Mouse (Mus musculus): Measurements from ENCODE around the gene Utp20. TPM values are rescaled to one million over a fixed set of nuclear protein-coding genes. Genes with fewer than 3 reads are reported as not detected.
"Not testable (repeated sequence)": the region's sequence is repeated elsewhere in the genome, so short reads cannot be mapped to it uniquely, and the experiment has no call there.

Gene Utp20
- polyA plus RNA-seq, 1 experiment from 2014 or later = 15.6 TPM

GRCm38 (mm10) chr10:88783135-88783534 lies 43.5 kb downstream of the Utp20 start:
- H3K4me3 ChIP-seq; H3K27ac ChIP-seq; ATAC-seq (ENCODE audit: borderline replicate concordance, extremely low read depth, low FRiP score, low TSS enrichment); H3K9ac ChIP-seq; H3K4me2 ChIP-seq; H3K9me3 ChIP-seq; H3K27me3 ChIP-seq; H3K4me1 ChIP-seq: not testable (repeated sequence)
- peaks cover 33% of the 10 kb centered on the region for H3K36me3 ChIP-seq
- 89% methylated on average over 2 of the region's 2 CpGs for WGBS

GRCm38 (mm10) chr10:88780716-88781115 lies 45.9 kb downstream of the Utp20 start:
- WGBS = 72% methylated on average over 4 of the region's 4 CpGs

DNA sequence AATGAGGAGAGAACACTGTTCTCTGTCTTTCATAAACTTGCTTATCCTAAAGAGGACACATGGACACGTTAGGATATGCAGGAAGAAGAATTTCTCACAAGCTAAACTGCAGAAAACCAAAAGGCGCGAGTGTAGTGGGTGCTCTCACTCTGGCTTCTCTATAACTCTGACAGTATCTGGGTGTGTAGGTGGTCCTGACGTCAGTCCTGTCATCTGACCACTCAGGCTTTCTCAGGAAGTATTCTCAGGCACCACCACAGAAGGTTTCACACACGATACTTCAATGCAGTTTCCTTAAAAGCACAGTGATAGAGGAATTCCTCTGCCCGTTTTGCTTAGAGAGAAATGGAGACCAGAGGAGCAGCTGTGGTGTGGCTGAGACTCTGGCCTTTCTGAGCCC lies 50.4 kb downstream of the Utp20 start:
- no peaks in the 10 kb centered on the region for H3K27me3 ChIP-seq
- H3K27ac ChIP-seq = no peak overlapping the region
- ATAC-seq (ENCODE audit: borderline replicate concordance, extremely low read depth, low FRiP score, low TSS enrichment) = no peak
- no peaks in the 10 kb centered on the region for H3K4me1 ChIP-seq
- no peak overlapping the region for H3K4me2 ChIP-seq
- H3K4me3 ChIP-seq = no peak overlapping the region
- H3K9me3 ChIP-seq = no peaks in the 10 kb centered on the region
- peaks cover 45% of the 10 kb centered on the region for H3K36me3 ChIP-seq
- no peak overlapping the region for H3K9ac ChIP-seq
- whole genome bisulfite sequencing = 82% methylated on average over 6 of the region's 6 CpGs

More at GRCm38 (mm10) chr10:88780716-88781115, 45.9 kb downstream of the Utp20 start:
- peaks cover 33% of the 10 kb centered on the region for H3K36me3 ChIP-seq
- no peak overlapping the region for H3K4me3 ChIP-seq
- H3K27ac ChIP-seq = no peak overlapping the region
- no peak overlapping the region for H3K9ac ChIP-seq
- H3K4me2 ChIP-seq = no peak overlapping the region
- H3K4me1 ChIP-seq = no peaks in the 10 kb centered on the region
- ATAC-seq (ENCODE audit: borderline replicate concordance, extremely low read depth, low FRiP score, low TSS enrichment) = no peak
- H3K9me3 ChIP-seq = no peaks in the 10 kb centered on the region
- no peaks in the 10 kb centered on the region for H3K27me3 ChIP-seq

DNA sequence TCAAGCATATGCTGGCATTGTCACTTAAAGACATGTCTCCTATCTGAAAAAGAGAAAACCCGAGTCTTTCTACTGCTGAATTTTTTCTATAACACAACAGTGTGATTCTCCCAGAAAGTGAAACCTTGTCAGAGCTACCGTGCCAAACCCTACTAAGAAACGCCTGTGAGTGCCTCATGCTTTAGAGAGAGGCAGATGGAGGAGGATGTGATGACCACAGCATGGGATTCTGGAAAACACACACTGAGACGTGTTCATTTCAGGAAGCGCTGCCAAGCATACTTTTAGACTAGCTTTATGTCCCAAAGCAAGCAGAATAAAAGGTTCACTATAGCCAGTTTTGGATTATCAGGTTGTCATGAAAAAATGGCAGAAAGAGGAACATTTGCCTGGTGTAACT lies 53.6 kb downstream of the Utp20 start:
- not testable (repeated sequence) for ATAC-seq (ENCODE audit: borderline replicate concordance, extremely low read depth, low FRiP score, low TSS enrichment); H3K4me2 ChIP-seq; H3K9ac ChIP-seq; H3K27ac ChIP-seq; H3K27me3 ChIP-seq; H3K4me3 ChIP-seq; H3K4me1 ChIP-seq; H3K9me3 ChIP-seq
- peaks cover 67% of the 10 kb centered on the region for H3K36me3 ChIP-seq
- 82% methylated on average over 5 of the region's 5 CpGs for WGBS

GRCm38 (mm10) chr10:88769676-88770075 lies 56.9 kb downstream of the Utp20 start:
- no peak for ATAC-seq (ENCODE audit: borderline replicate concordance, extremely low read depth, low FRiP score, low TSS enrichment)
- H3K9ac ChIP-seq = no peak overlapping the region
- no peak overlapping the region for H3K27ac ChIP-seq
- WGBS = 89% methylated on average over 7 of the region's 7 CpGs
- H3K27me3 ChIP-seq = no peaks in the 10 kb centered on the region
- no peak overlapping the region for H3K4me2 ChIP-seq
- H3K4me1 ChIP-seq = no peaks in the 10 kb centered on the region
- peaks cover 70% of the 10 kb centered on the region for H3K36me3 ChIP-seq
- H3K9me3 ChIP-seq = no peaks in the 10 kb centered on the region
- no peak overlapping the region for H3K4me3 ChIP-seq

DNA sequence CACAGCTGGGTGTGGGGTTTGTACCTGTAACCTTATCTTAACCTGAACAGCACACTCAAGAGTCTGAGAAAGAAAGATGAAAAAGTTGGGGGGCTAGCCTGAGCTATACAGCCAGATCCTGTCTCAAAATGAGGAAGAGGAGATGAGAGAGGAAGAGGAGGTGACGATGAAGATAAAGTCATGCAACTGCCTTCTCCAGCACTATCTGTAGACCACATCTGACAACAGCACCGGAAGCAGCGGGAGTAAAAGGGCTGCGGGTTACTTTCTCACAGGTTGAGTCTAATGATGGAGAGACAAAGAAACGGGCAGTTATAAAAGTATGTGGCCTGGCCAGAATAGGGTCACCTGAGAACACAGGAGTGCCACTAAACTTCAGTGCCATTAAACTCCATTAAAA lies 57.6 kb downstream of the Utp20 start:
- no peak for ATAC-seq (ENCODE audit: borderline replicate concordance, extremely low read depth, low FRiP score, low TSS enrichment)
- Histone ChIP-seq H3K4me2 (no peak overlapping the region), H3K27me3 (no peaks in the 10 kb centered on the region), H3K9ac (no peak overlapping the region), H3K4me3 (no peak overlapping the region), H3K27ac (no peak overlapping the region), H3K9me3 (no peaks in the 10 kb centered on the region), H3K4me1 (no peaks in the 10 kb centered on the region), H3K36me3 (peaks cover 74% of the 10 kb centered on the region)
- WGBS = 95% methylated on average over 5 of the region's 5 CpGs

- H3K27ac ChIP-seq = no peak overlapping the region
- 80% methylated on average over 15 of the region's 15 CpGs for WGBS
- H3K36me3 ChIP-seq = peaks cover 66% of the 10 kb centered on the region
Measured at GRCm38 (mm10) chr10:88765431-88766142, 61.0 kb downstream of the Utp20 start.

GRCm38 (mm10) chr10:88761524-88762212 lies 64.9 kb downstream of the Utp20 start:
- Histone ChIP-seq H3K4me3 (no peak overlapping the region), H3K27ac (no peak overlapping the region), H3K9me3 (no peaks in the 10 kb centered on the region), H3K4me2 (no peak overlapping the region), H3K9ac (no peak overlapping the region), H3K36me3 (peaks cover 66% of the 10 kb centered on the region), H3K27me3 (no peaks in the 10 kb centered on the region), H3K4me1 (no peaks in the 10 kb centered on the region)
- ATAC-seq (ENCODE audit: borderline replicate concordance, extremely low read depth, low FRiP score, low TSS enrichment) = no peak
- 89% methylated on average over 13 of the region's 13 CpGs for WGBS

More at GRCm38 (mm10) chr10:88765431-88766142, 61.0 kb downstream of the Utp20 start:
- no peak overlapping the region for H3K4me2 ChIP-seq
- no peaks in the 10 kb centered on the region for H3K9me3 ChIP-seq
- no peaks in the 10 kb centered on the region for H3K27me3 ChIP-seq
- H3K4me3 ChIP-seq = no peak overlapping the region
- ATAC-seq (ENCODE audit: borderline replicate concordance, extremely low read depth, low FRiP score, low TSS enrichment) = no peak
- no peak overlapping the region for H3K9ac ChIP-seq
- H3K4me1 ChIP-seq = no peaks in the 10 kb centered on the region

DNA sequence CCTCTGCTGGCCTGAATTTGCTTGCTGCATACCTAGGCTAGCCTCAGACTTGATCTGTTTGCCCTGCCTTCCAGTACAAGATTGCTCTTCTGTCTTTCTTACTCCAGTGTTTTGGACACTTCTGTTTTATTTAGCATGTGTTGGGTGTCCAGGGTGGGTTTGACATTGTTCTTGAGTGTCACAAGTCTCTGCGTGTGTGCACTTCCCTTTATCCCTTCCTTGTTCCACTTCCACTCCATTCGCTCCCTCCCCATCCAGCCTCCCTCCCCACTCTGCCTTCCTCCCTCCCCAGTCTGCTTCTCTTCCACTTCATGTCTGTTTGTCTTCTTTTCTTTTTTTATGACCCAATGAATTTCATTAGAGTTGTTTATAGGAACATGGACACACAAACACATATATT lies 85.2 kb downstream of the Utp20 start:
- H3K4me2 ChIP-seq = no peak overlapping the region
- WGBS = 92% methylated on average over 2 of the region's 2 CpGs
- peaks cover 64% of the 10 kb centered on the region for H3K36me3 ChIP-seq
- ATAC-seq (ENCODE audit: borderline replicate concordance, extremely low read depth, low FRiP score, low TSS enrichment) = no peak
- no peak overlapping the region for H3K9ac ChIP-seq
- no peaks in the 10 kb centered on the region for H3K9me3 ChIP-seq
- no peak overlapping the region for H3K27ac ChIP-seq
- no peaks in the 10 kb centered on the region for H3K4me1 ChIP-seq
- no peaks in the 10 kb centered on the region for H3K27me3 ChIP-seq
- H3K4me3 ChIP-seq = no peak overlapping the region

DNA sequence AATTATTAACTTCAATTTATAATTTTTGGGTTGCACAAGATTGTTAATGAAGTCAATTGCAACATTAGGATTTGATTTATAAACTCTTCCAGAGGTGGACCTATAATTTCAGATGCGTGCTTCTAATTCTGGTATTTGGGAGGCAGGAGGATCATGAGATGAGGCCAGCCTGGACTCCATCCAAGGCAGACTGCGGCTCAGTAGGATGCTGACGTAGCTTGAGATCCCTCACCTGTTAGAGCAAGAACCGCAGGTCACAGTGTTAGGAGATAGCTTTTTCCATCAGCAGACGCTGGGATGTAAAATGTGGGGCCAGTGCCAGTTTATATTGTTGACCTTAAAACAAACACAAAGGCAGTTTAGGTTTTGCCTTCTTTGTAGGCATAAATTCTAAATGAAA lies 85.8 kb downstream of the Utp20 start:
- 73% methylated on average over 5 of the region's 5 CpGs for WGBS
- no peak overlapping the region for H3K9ac ChIP-seq
- H3K4me2 ChIP-seq = no peak overlapping the region
- H3K27ac ChIP-seq = no peak overlapping the region
- H3K4me1 ChIP-seq = no peaks in the 10 kb centered on the region
- no peak overlapping the region for H3K4me3 ChIP-seq
- H3K9me3 ChIP-seq = no peaks in the 10 kb centered on the region
- H3K36me3 ChIP-seq = peaks cover 67% of the 10 kb centered on the region
- ATAC-seq (ENCODE audit: borderline replicate concordance, extremely low read depth, low FRiP score, low TSS enrichment) = no peak
- H3K27me3 ChIP-seq = no peaks in the 10 kb centered on the region

DNA sequence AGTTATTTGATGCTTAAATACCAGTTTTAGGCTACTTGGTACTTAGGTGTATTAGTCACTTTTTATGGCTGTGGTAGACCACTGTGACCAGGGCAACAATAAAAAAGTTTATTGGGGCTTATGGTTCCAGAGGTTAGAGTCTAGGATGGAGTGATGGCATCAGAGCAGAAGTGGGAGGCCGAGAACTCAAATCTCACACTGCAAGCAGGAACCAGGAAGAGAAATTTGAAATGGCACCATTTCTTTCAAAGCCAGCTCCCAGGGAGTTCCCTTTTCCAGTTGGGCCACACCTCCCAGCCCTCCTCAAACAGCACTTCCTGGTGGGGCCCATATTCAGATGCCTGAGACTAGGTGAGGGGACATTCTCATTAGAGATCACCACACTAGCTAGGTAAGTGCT lies 86.8 kb downstream of the Utp20 start:
- H3K27ac ChIP-seq = no peak overlapping the region
- H3K9ac ChIP-seq = no peak overlapping the region
- no peaks in the 10 kb centered on the region for H3K27me3 ChIP-seq
- H3K36me3 ChIP-seq = peaks cover 63% of the 10 kb centered on the region
- no peak for ATAC-seq (ENCODE audit: borderline replicate concordance, extremely low read depth, low FRiP score, low TSS enrichment)
- H3K4me3 ChIP-seq = no peak overlapping the region
- no peak overlapping the region for H3K4me2 ChIP-seq
- H3K4me1 ChIP-seq = no peaks in the 10 kb centered on the region
- 88% methylated on average over 1 of the region's 1 CpGs for WGBS
- H3K9me3 ChIP-seq = no peaks in the 10 kb centered on the region

- WGBS = 95% methylated on average over 8 of the region's 8 CpGs
- H3K9ac ChIP-seq; H3K4me3 ChIP-seq; H3K27ac ChIP-seq; H3K4me2 ChIP-seq; ATAC-seq (ENCODE audit: borderline replicate concordance, extremely low read depth, low FRiP score, low TSS enrichment); H3K4me1 ChIP-seq; H3K9me3 ChIP-seq; H3K27me3 ChIP-seq: not testable (repeated sequence)
- peaks cover 56% of the 10 kb centered on the region for H3K36me3 ChIP-seq
Measured at GRCm38 (mm10) chr10:88739074-88739473, 87.5 kb downstream of the Utp20 start.
